Mouse (Mus musculus): Measurements from ENCODE around the gene Tbc1d24. TPM values are rescaled to one million over a fixed set of nuclear protein-coding genes. Genes with fewer than 3 reads are reported as not detected.

The Tbc1d24 gene
- total and polyA plus RNA-seq, 2 experiments from 2014 or later = 22.8 to 145 TPM

DNA sequence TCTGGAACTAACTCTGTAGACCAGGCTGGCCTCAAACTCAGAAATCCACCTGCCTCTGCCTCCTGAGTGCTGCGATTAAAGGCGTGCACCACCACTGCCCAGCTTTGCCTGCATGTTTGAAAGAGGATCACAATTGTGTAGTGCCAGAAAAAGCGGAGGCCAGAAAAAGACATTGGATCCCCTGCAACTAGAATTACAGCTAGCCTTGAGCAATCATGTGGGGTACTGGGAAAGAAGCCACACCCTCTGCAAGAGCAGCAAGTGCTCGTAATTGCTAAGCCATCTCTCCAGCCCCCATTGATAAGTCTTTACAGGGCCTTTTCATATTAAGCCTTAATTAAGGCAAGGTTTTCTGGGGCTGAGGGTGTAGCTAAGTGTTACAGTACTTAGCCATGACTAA lies 13.9 kb downstream of the Tbc1d24 start:
- no peak for ATAC-seq
- Histone ChIP-seq H3K27me3 (ENCODE audit: insufficient read depth, low read length) (no peaks in the 10 kb centered on the region), H3K4me1 (ENCODE audit: insufficient read depth, low read length) (no peaks in the 10 kb centered on the region), H3K36me3 (ENCODE audit: insufficient read depth, low read length) (0 out of 2 replicates have a peak, but pooled peaks cover 6% of the 10 kb centered on the region), H3K9ac (replicated peaks; ENCODE audit: low read length) (no peak overlapping the region), H3K27ac (no peak overlapping the region), H3K4me2 (ENCODE audit: low read depth, low read length) (no peak overlapping the region), H3K9me3 (ENCODE audit: low read length) (no peaks in the 10 kb centered on the region), H3K4me3 (ENCODE audit: low read length) (no peak overlapping the region)
- no peak for TF ChIP-seq CTCF (IDR thresholded peaks at IDR 0.05; ENCODE audit: low read depth)
- WGBS = 78% methylated on average over 4 of the region's 4 CpGs
- no peak for DNase-seq (ENCODE audit: low spot score)

DNA sequence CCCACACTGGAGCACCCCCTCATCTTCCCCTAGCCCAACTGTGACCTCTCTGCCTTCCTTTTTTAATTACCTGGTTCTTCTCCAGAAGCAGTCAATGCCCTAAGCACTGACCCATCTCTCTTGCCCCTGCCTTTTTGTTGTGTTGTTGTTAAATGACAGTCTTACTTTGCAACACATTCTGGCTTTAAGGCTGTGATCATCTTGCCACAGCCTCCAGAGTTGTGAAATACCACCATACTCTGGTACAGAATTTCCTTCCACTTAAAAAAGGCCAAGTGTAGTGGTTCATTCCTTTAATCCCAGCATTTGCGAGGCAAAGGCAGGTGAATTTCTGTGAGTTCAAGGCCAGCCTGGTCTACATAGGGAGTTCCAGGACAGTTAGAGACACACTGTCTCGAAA lies 14.4 kb downstream of the Tbc1d24 start:
- peaks cover 7% of the 10 kb centered on the region; the same call in 1 of the 2 replicates for H3K36me3 ChIP-seq (ENCODE audit: insufficient read depth, low read length)
- no peaks in the 10 kb centered on the region for H3K4me1 ChIP-seq (ENCODE audit: insufficient read depth, low read length)
- H3K4me3 ChIP-seq (ENCODE audit: low read length) = no peak overlapping the region
- 91% methylated on average over 2 of the region's 2 CpGs for WGBS
- no peak for DNase-seq (ENCODE audit: low spot score)
- no peak overlapping the region for H3K4me2 ChIP-seq (ENCODE audit: low read depth, low read length)
- no peaks in the 10 kb centered on the region for H3K9me3 ChIP-seq (ENCODE audit: low read length)
- H3K27me3 ChIP-seq (ENCODE audit: insufficient read depth, low read length) = no peaks in the 10 kb centered on the region
- no peak overlapping the region for H3K9ac ChIP-seq (replicated peaks; ENCODE audit: low read length)
- no peak for ATAC-seq
- no peak for TF ChIP-seq CTCF (IDR thresholded peaks at IDR 0.05; ENCODE audit: low read depth)
- H3K27ac ChIP-seq = no peak overlapping the region

DNA sequence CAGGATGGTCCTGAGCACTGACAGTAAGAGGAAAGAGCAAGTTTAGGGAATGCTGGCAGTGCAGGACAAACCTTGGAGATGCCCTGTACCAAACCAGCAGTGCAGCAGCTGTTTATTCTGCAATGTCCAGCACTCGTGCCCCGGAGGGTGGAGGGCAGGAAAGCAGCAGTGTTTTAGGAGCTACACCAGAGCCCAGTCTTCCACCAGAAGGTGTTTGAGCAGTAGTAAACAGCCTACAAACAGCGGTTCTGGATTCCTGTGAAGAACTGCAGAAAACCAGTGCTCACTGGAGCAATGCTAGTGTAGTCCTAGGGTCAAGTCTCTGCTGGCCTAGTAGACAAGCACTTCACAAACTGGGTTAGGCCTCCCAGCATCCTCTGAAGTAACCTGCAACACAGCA lies 31.1 kb downstream of the Tbc1d24 start:
- Histone ChIP-seq H3K27ac (no peak overlapping the region), H3K4me1 (ENCODE audit: insufficient read depth, low read length) (0 out of 2 replicates have a peak, but pooled peaks cover 5% of the 10 kb centered on the region), H3K9me3 (ENCODE audit: low read length) (no peaks in the 10 kb centered on the region), H3K27me3 (ENCODE audit: insufficient read depth, low read length) (no peaks in the 10 kb centered on the region), H3K36me3 (ENCODE audit: insufficient read depth, low read length) (0 out of 2 replicates have a peak, but pooled peaks cover under 1% of the 10 kb centered on the region), H3K4me3 (ENCODE audit: low read length) (no peak overlapping the region), H3K9ac (replicated peaks; ENCODE audit: low read length) (no peak overlapping the region), H3K4me2 (ENCODE audit: low read depth, low read length) (no peak overlapping the region)
- no peak for TF ChIP-seq CTCF (IDR thresholded peaks at IDR 0.05; ENCODE audit: low read depth)
- DNase-seq (ENCODE audit: low spot score) (no peak), ATAC-seq (no peak)
- WGBS = 81% methylated on average over 3 of the region's 3 CpGs

DNA sequence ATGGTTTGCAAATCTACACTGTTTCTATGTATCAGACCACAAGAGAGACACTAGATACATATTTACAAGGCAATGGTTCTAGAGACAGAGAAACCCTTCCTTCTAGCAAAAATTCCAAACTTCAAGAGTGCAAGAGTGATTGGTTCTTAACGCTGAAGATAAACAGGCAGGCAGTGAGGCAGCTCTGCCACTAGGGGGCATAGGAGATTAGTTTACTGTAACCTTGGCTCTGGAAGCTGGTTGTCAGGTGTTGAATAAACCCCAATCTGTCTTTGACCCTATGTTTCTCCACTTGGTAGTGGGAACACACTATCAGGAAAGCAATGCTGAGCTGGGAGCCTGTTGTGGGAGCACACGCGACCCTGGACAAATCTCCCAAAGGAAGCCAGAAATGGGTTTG lies 31.9 kb downstream of the Tbc1d24 start:
- no peaks in the 10 kb centered on the region for H3K9me3 ChIP-seq (ENCODE audit: low read length)
- no peak for ATAC-seq
- H3K4me1 ChIP-seq (ENCODE audit: insufficient read depth, low read length) = 0 out of 2 replicates have a peak, but pooled peaks cover 5% of the 10 kb centered on the region
- no peak overlapping the region for H3K4me2 ChIP-seq (ENCODE audit: low read depth, low read length)
- H3K9ac ChIP-seq (replicated peaks; ENCODE audit: low read length) = no peak overlapping the region
- TF ChIP-seq CTCF (IDR thresholded peaks at IDR 0.05; ENCODE audit: low read depth) = peak; percentile 94
- no peaks in the 10 kb centered on the region for H3K36me3 ChIP-seq (ENCODE audit: insufficient read depth, low read length)
- WGBS = 2% methylated on average over 3 of the region's 3 CpGs
- no peak overlapping the region for H3K4me3 ChIP-seq (ENCODE audit: low read length)
- peak; percentile 88 for DNase-seq (ENCODE audit: low spot score)
- H3K27ac ChIP-seq = no peak overlapping the region
- no peaks in the 10 kb centered on the region for H3K27me3 ChIP-seq (ENCODE audit: insufficient read depth, low read length)

DNA sequence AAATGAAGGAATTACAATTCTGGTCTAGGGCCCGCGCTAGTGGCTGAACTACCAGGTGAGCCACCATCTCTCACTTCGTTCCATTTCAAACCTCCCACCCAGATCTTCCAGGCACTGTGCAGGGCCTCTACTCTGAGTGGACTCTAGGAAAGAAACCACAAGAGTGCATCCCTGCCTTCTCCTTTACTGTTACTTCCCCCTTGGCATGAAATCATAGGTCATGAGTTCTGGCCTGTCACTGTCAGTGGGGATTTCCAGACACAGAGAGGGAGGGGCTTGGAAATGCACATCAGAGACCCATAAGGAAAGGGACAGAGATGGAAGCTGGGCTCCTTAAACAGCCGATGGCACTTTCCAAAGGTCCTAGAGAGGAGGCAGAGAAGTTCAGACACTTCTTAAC lies 33.6 kb downstream of the Tbc1d24 start:
- H3K9me3 ChIP-seq (ENCODE audit: low read length) = no peaks in the 10 kb centered on the region
- H3K27ac ChIP-seq = no peak overlapping the region
- ATAC-seq (no peak), DNase-seq (ENCODE audit: low spot score) (no peak)
- H3K4me3 ChIP-seq (ENCODE audit: low read length) = no peak overlapping the region
- no peak for TF ChIP-seq CTCF (IDR thresholded peaks at IDR 0.05; ENCODE audit: low read depth)
- no peak overlapping the region for H3K4me2 ChIP-seq (ENCODE audit: low read depth, low read length)
- H3K27me3 ChIP-seq (ENCODE audit: insufficient read depth, low read length) = no peaks in the 10 kb centered on the region
- no peak overlapping the region for H3K9ac ChIP-seq (replicated peaks; ENCODE audit: low read length)
- WGBS = 88% methylated on average over 4 of the region's 4 CpGs
- H3K36me3 ChIP-seq (ENCODE audit: insufficient read depth, low read length) = no peaks in the 10 kb centered on the region
- H3K4me1 ChIP-seq (ENCODE audit: insufficient read depth, low read length) = peaks cover 14% of the 10 kb centered on the region

DNA sequence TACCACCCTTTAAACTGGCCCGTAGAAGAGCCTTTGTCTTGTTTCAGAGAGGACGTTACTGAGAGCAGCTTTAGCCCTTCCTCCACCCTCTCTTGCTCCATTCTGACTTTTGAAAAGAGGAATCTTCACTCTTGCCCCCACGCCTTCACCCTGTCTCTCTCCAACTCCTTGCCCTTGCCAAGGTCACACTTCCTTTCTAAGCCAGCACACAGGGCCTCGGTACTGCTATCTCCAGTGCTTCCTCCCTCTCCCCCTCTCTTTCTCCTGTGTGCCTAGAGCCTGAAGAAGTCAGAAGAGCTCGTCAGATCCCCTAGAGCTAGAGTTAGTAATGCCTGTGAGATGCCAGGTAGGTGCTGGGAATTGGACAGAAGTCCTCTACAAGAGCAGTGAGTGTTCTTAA lies 34.6 kb downstream of the Tbc1d24 start:
- Histone ChIP-seq H3K4me2 (ENCODE audit: low read depth, low read length) (no peak overlapping the region), H3K9ac (replicated peaks; ENCODE audit: low read length) (no peak overlapping the region), H3K36me3 (ENCODE audit: insufficient read depth, low read length) (peaks cover 3% of the 10 kb centered on the region; the same call in 1 of the 2 replicates), H3K27me3 (ENCODE audit: insufficient read depth, low read length) (no peaks in the 10 kb centered on the region), H3K9me3 (ENCODE audit: low read length) (no peaks in the 10 kb centered on the region), H3K4me1 (ENCODE audit: insufficient read depth, low read length) (peaks cover 14% of the 10 kb centered on the region), H3K27ac (peak overlapping the region; percentile 100; the same call in 1 of the 2 replicates), H3K4me3 (ENCODE audit: low read length) (no peak overlapping the region)
- DNase-seq (ENCODE audit: low spot score) (no peak), ATAC-seq (no peak)
- TF ChIP-seq CTCF (IDR thresholded peaks at IDR 0.05; ENCODE audit: low read depth) = no peak
- WGBS = 76% methylated on average over 5 of the region's 5 CpGs

DNA sequence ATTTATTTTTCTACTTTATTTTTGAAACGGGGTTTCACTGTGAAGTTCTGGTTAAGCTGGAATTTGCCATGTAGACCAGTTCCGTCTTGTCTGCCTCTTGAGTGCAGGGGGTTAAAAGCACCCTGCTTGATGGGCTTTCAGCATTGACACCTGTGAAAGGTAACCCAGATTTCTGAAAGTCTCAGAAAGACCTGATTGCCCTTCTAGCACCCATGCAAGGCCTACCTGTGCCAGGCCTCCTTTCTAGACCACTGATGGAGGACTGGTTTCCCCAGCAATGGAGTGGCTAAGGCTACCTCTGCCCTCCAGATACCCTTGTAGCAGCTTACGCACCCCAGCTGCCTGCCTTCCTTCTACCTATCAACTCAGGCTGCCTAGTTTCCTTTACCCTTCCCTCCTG lies 35.2 kb downstream of the Tbc1d24 start:
- ATAC-seq (no peak), DNase-seq (ENCODE audit: low spot score) (no peak)
- WGBS = 54% methylated on average over 3 of the region's 3 CpGs
- Histone ChIP-seq H3K4me2 (ENCODE audit: low read depth, low read length) (peak overlapping the region; percentile 78), H3K4me1 (ENCODE audit: insufficient read depth, low read length) (peaks cover 14% of the 10 kb centered on the region), H3K9me3 (ENCODE audit: low read length) (no peaks in the 10 kb centered on the region), H3K27me3 (ENCODE audit: insufficient read depth, low read length) (no peaks in the 10 kb centered on the region), H3K36me3 (ENCODE audit: insufficient read depth, low read length) (peaks cover 3% of the 10 kb centered on the region; the same call in 1 of the 2 replicates), H3K27ac (peak overlapping the region; percentile 100), H3K4me3 (ENCODE audit: low read length) (peak overlapping the region; percentile 57), H3K9ac (replicated peaks; ENCODE audit: low read length) (peak overlapping the region; percentile 85)
- TF ChIP-seq CTCF (IDR thresholded peaks at IDR 0.05; ENCODE audit: low read depth) = no peak

Data from hindbrain, postnatal 0 days (tissue).